Mouse (Mus musculus) cerebellum, adult 2 months (tissue): ENCODE results near the gene Gm10322.

Experiments
- CTCF ChIP-seq: fragments of 200-500 bp; IDR thresholded peaks from 2 replicates; pipeline ENCODE4 v1.5.1; 2011; ENCODE audit warnings: low read depth, mild to moderate bottlenecking, control low read depth, low read length, moderate library complexity, borderline replicate concordance; ENCODE audit not compliant: insufficient read depth
- POLR2A ChIP-seq: fragments of 200-500 bp; IDR thresholded peaks from 2 replicates; pipeline ENCODE4 v1.6.1; 2011; ENCODE audit warnings: low read length, control low read depth, borderline replicate concordance; ENCODE audit not compliant: insufficient read depth

DNA sequence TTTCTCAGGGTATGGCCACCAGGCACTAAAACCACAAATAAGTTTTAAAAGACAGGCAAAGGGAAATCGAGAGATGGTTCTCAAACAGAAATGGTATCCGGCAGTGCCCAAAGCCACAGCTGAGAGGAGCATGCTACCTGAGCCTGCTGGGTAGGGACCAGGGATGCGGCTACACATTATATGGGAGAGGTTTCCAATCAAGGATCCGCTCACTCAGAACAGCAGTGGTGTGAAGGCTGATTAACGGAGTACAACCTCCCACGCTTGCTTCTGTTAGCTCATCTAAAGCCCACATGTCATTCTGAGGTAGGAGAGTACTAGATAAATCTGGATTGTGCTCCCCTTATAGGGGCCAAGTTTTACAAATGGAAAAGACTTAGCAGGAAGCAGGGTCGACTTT, 27.7 kb upstream of the Gm10322 start:
- TF ChIP-seq POLR2A: no peak
- TF ChIP-seq CTCF: no peak
